Mouse (Mus musculus) testis, postnatal 10 days (tissue): ENCODE results near the gene Rspo4.
A peak's percentile ranks its signal among the peaks of the same experiment; 100 is the strongest.

Experiments used
- DNase-seq: peaks from one replicate; pipeline ENCODE4 v3.0.0; 2021; ENCODE audit warnings: low spot score

Gene Rspo4

GRCm38 (mm10) chr2:151842648-151843226, at the start of gene Rspo4:
Gene Rspo4, plus strand, starts transcription at chr2:151842927.
- peak; percentile 56 for DNase-seq

DNA sequence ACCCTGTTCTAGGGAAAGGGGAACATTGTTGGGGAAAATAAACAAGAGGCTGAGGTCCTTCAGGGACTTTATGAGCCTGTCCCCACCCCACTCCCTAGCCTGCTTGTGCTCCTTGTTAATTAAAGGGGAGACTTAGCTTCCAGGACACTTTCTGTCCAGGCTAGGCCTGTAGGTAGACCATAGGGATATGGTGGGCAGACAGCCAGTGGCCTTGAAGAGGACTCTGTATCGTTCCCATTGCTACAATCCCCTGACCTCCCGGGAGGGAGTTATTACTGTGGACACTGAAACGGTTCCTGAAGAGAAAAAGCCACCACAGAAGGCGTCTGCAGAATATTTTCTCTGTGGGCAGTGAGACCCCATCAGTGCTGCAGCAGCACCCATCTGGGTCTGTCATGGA, 27.1 kb upstream of the Rspo4 start:
- peak; percentile 73 for DNase-seq

GRCm38 (mm10) chr2:151862257-151862810, 19.6 kb downstream of the Rspo4 start:
- no peak for DNase-seq

DNA sequence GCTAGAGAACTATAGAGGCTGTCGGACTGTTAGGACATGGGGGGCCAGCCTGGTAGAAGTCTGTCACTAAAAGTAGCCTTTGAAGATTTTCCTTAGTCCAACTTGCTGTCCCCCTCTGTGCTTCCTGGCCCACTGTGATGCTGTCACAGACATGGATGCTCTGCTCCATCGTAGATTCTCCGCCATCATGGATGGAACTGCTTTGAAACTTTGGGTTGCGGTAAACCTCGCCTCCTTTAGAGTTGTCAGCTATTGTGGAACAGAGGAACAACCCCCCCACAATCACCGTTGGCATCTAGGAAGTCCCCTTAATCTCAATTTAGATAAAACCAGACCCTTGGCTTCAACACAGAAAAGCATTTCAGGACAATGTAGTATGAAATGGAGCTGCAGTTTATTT, 22.2 kb downstream of the Rspo4 start:
- no peak for DNase-seq

DNA sequence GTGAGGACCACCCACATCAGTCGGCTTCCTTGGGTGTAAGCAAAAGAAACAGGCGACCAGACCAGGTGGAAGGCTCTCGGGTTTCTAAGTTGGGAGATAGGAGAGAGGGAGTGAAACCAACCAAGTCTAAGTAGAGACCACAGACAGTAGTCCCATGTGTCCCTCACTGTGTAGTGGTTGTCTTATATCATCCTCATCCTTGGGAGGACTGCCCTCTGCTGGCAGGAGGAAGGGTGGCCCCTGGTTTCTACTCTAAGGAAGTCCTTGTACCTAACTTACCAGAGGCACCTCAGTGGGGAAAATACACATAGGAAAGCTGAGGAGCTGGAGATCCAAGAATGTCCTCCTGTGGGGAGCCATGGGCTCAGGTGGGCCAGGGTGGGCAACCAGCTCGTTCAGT, 23.8 kb downstream of the Rspo4 start:
- DNase-seq, result peak; percentile 87

- DNase-seq, result no peak
Observed at GRCm38 (mm10) chr2:151868196-151868595, 25.5 kb downstream of the Rspo4 start.

- peak; percentile 76 for DNase-seq
Observed at GRCm38 (mm10) chr2:151874551-151874950, 31.8 kb downstream of the Rspo4 start.

- peak; percentile 67 for DNase-seq
Observed at GRCm38 (mm10) chr2:151876012-151876485, 33.3 kb downstream of the Rspo4 start.

GRCm38 (mm10) chr2:151878645-151879044, 35.9 kb downstream of the Rspo4 start:
- no peak for DNase-seq

GRCm38 (mm10) chr2:151879760-151880159, 37.0 kb downstream of the Rspo4 start:
- no peak for DNase-seq

GRCm38 (mm10) chr2:151891031-151891430, 48.3 kb downstream of the Rspo4 start:
- DNase-seq, result no peak

GRCm38 (mm10) chr2:151893122-151893774, 50.5 kb downstream of the Rspo4 start:
- no peak for DNase-seq

- DNase-seq, result no peak
Observed at GRCm38 (mm10) chr2:151894209-151894980, 51.7 kb downstream of the Rspo4 start.

DNA sequence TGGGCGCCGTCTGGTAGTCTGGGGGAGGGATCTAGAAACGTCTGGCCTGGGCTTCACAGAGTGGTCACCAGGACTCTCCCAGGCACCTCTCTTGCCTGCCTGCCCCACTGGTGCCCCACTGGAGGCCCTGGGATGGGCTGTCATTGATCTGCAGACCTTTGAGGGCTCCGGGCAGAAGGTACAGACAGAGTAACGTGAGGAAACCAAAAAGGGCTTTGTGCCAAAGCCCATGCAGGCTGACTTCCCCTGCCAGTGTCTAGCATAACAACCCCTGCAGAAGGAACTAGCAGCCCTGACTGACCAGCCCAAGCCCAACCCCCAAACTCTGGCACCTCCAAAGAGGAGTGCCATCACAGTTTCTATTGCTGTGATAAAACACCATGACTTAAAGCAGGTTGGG, 53.2 kb downstream of the Rspo4 start:
- no peak for DNase-seq

DNA sequence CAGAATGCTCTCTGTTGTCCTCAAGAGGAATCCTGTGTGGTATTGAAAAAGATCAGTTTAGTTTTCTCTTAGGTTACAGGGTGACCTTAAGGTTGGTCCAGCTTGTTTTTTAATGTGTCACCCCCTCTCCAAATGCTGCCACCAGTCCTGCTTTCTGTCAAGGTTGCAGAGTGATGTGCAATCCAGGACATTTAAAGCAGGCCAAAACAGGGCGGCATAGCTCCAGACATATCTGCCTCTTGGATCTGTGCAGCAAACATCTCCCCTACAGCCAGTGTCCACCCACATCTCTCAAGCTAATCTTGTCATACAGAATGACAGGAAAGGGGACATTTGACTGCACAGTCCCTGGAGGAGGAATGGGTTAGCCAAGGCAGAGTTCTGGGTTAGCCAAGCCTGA, 55.4 kb downstream of the Rspo4 start:
- no peak for DNase-seq

GRCm38 (mm10) chr2:151900845-151901244, 58.1 kb downstream of the Rspo4 start:
- no peak for DNase-seq

DNA sequence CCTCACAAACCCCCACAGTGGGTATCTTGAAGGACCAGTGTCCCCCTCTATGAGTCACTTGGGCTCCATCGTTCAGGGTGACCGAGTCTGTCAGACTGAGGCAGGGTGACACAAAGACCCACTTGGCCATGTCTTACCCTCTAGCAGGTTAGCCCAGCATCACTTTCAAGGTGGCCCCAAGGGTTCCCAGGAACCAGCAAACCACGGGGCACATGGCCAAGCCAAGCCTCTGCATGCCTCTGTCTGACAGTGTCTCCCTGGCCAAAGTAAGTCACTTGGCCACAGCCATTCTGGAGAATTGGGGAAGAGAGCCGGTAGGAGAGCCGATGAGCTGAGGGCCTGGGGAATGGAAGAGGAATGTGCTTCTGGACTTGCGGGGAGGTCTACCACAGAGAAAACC, 60.5 kb downstream of the Rspo4 start:
- DNase-seq, result no peak

DNA sequence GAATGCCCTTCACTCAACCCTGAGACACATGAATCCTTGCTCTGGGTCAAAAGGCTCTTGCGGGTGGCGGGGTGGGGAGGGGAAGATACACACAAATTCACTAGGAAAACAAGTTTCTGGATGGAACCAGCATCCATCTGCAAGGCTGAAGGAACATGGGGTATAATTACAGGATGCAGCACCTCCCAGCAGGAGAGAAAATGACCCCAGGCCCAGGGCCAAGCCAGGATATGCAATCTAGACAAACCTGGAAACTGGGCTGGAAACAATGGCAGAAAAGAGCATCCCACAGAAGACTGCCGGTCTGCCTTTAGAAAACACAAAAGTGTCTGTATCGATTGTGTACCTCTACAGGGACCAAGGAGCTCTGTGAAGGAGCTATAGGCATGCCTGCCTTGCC, 61.2 kb downstream of the Rspo4 start:
- DNase-seq, result no peak

DNA sequence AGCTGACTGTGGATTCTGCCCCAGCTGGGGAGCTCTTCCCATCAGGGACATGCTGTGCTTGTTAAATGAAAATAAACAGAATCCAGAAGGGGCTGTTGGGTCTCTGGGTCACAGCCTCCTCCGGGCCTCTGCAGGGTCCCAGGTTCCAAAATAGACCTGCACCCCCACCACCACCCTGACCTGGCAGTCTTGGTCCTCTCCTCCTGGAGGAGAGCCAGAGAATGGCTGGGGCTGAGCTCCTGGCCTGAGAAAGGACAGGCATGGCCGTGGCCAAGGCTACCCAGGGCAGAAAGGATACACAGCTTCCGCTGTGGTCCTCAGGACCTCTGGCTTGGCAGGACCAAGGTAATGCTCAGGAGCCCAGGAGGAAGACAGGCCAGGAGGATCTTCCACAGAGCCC, 61.9 kb downstream of the Rspo4 start:
- DNase-seq, result no peak

DNA sequence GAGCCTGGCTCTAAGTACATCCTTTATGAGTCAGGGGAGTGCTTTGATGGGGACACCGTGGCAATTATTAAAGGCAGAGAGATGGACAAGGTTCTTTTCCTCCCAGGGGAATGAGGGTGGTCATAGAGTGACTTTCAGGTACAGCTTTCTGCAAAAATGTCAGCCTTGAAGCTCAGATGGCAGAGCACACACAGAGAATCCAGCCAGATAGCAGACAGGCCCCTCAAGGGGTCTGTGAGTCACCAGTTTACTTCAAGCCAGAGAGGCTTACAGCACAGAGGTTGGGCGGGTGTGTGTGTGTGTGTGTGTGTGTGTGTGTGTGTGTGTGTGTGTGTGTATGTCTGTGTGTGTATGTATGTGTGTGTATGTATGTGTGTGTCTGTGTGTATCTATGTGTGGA, 64.3 kb downstream of the Rspo4 start:
- no peak for DNase-seq

- DNase-seq, result no peak
Observed at GRCm38 (mm10) chr2:151909386-151909785, 66.7 kb downstream of the Rspo4 start.

GRCm38 (mm10) chr2:151910498-151910897, 67.8 kb downstream of the Rspo4 start:
- DNase-seq, result no peak
